Mouse (Mus musculus) megakaryocyte, embryonic 14.5 days (primary cell): ENCODE measurements around the gene Rassf3. TPM values are rescaled to one million over a fixed set of nuclear protein-coding genes. Genes with fewer than 3 reads are reported as not detected.

Experiments
- H3K27me3 ChIP-seq: replicated peaks from 2 replicates; pipeline ENCODE3; 2012; ENCODE audit warnings: inconsistent platforms
- H3K36me3 ChIP-seq: replicated peaks from 2 replicates; pipeline ENCODE3; 2012; ENCODE audit warnings: low read length, inconsistent platforms, mixed read lengths
- H3K4me1 ChIP-seq: 2 replicates; pipeline ENCODE4 v1.6.1; 2012; ENCODE audit warnings: inconsistent platforms
- H3K4me3 ChIP-seq: replicated peaks from 2 replicates; pipeline ENCODE3; 2012; ENCODE audit warnings: moderate library complexity, mild to moderate bottlenecking, inconsistent platforms
- H3K9me3 ChIP-seq: 2 replicates; pipeline ENCODE4 v1.6.1; 2012; ENCODE audit warnings: inconsistent platforms
- FLI1 ChIP-seq: IDR thresholded peaks from 2 replicates; pipeline ENCODE4 v1.6.1; 2012; ENCODE audit warnings: low read length, inconsistent platforms, mixed read lengths
- GATA1 ChIP-seq: IDR thresholded peaks from 3 replicates; pipeline ENCODE4 v1.6.1; 2012; ENCODE audit warnings: mixed read lengths, low read length, inconsistent platforms, borderline replicate concordance
- polyA plus RNA-seq: library from polyadenylated mRNA; stranded (reverse); fragments of >175 nt; gene quantifications from 2 replicates; pipeline ENCODE4 v1.2.3, GENCODE M21; 2012; ENCODE audit warnings: low replicate concordance; ENCODE audit not compliant: insufficient read depth

Rassf3 gene
- polyA plus RNA-seq, 1 experiment, result 1.9 TPM

DNA sequence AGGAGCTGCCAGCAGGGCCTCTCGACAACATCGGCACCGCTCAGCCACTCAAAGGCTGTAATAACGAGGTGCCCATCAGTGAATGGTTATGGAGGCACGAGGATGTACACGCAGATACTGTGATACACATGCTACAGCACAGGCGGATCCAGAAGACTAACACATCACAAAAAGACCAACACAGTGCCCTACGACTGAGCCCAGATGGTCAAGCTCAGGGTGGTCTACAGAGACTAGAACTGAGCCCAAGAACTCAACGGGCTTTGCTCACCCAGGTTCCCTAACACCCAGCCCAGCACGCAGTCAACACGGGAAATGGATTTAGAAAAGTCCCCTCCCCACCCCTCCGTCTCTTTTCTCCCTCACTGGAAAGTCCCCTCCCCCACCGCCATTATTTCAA, 9.1 kb downstream of the Rassf3 start:
- no peak overlapping the region for H3K4me3 ChIP-seq
- H3K36me3 ChIP-seq, result no peaks in the 10 kb centered on the region
- TF ChIP-seq GATA1, result no peak
- no peak for TF ChIP-seq FLI1
- no peaks in the 10 kb centered on the region for H3K9me3 ChIP-seq
- H3K4me1 ChIP-seq, result peaks cover 28% of the 10 kb centered on the region
- H3K27me3 ChIP-seq, result peaks cover 7% of the 10 kb centered on the region

DNA sequence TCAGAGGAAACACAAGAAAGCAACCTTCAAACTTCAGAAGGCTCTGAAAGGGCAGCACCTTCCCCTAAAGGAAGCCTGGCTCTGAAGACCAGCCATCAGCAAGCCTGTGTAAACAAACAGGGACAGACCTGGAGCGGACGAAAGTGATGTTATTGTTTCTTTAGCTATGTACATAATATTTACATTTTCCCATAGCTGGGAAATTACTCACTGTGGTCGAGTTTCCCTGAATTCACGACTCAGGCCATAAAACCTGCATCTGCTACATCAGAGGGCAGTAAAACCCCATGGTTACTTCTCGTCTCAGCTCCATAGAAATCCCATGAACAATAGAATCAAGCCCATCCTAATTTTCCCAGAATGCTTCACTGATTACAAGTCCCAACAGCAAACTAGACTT, 11.1 kb downstream of the Rassf3 start:
- peaks cover 5% of the 10 kb centered on the region for H3K27me3 ChIP-seq
- TF ChIP-seq FLI1, result no peak
- no peak for TF ChIP-seq GATA1
- H3K4me3 ChIP-seq, result no peak overlapping the region
- no peaks in the 10 kb centered on the region for H3K36me3 ChIP-seq
- peaks cover 28% of the 10 kb centered on the region for H3K4me1 ChIP-seq
- H3K9me3 ChIP-seq, result no peaks in the 10 kb centered on the region

DNA sequence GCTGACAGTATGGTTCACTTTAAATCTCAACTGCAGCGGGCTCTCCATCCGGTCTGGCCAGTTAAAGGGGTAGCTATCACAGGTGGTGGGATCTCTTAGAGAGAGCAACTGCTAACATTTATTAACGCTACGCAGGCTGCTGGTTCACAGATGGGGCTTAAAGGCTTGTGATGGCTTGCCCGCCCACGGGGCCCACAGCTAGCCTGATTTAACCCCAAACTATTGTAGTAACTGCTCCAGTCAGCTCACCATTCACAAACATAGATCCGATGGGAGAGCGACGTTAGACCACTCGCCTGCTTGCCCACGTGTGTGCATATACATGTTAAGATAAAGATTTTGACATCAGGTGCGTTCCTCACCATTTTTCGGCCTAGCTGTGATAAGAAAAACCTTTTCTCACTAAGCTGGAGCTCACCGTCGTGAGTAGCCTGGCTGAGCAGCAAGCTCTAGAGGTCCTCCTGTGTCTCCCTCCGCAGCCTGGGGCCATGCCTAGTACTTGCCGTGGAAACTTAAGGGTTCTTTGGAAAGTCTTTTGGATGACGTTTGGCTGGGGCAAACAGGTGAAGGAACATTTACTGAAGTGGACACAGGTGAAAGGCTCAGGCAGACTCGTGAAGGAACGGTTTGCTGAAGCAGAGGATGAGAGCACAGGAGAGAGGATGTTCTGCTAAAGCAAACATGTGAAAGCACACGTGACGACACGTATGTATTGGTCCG, 13.8 kb downstream of the Rassf3 start:
- peaks cover 21% of the 10 kb centered on the region for H3K4me1 ChIP-seq
- H3K9me3 ChIP-seq, result no peaks in the 10 kb centered on the region
- no peak for TF ChIP-seq FLI1
- H3K36me3 ChIP-seq, result no peaks in the 10 kb centered on the region
- peaks cover 8% of the 10 kb centered on the region for H3K27me3 ChIP-seq
- H3K4me3 ChIP-seq, result peak overlapping the region; percentile 14

DNA sequence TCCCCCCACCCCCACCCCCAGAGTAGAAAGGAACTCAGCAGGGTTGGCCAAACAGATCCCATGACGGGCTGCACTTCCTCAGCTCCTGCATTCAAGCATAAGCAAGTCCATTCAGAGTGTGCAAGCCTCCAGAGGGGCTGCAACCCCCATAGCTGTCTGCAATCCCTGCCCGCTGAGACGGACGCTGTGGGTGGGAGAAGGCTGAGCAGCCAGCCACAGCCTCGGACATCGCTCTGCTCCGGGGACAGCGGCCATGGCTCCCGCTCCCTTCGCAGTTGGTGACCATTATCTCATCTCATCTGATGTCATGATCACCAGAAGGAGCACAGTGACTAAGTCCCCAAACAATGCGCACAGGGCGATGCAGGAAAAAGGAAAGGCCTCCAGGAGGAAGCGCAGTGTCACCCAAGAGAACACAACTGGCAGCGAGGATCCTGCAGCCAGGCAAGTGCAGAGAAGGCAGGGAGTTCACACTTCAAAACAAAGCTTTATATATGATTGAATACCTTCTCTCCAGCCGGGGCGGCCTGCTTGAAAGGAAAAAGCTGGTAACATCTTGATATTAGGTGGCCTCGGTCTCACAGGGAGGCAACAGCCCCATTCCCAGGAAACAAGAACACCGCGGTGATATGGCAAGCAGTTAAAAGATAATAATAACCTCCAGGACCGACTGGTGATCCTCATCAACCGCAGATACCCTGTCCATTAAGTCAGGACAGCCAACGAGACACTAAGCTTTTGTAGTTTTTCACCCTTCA, 14.6 kb downstream of the Rassf3 start:
- peaks cover 21% of the 10 kb centered on the region for H3K4me1 ChIP-seq
- no peaks in the 10 kb centered on the region for H3K36me3 ChIP-seq
- H3K4me3 ChIP-seq, result peak overlapping the region; percentile 74
- TF ChIP-seq FLI1 (no peak), GATA1 (no peak)
- H3K27me3 ChIP-seq, result peaks cover 6% of the 10 kb centered on the region
- H3K9me3 ChIP-seq, result no peaks in the 10 kb centered on the region

DNA sequence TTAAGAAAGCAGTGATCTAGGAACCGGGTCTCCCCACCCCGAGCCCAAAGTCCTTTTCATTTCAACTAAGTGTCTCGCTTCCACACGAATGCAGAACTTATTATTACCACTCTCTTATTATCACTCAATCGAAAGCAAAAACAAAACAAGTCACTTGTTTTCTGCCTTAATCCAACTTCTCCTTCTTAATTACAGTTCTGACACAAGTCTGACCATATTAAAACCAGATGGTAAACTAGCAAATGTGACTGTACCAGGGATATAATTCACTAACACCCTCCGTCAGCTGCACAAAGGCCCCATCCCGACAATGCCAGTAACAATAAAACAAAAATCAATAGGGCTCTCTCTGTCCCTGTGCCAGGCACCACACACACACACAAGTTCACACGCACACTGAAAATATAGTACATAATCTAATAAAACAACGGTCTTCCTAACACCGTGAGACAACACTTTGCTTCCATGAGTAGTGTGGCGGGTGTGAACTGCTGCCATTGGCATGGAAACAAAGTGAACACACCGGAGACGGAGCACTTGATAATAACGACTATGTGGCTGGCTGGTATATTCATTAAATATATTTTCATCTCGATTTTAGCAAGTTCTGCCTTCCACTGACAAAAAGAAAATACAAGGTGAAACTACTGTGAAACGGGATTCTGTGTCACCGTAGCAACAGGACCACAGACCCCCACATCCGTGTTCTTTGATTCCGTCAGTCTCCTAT, 16.9 kb downstream of the Rassf3 start:
- peaks cover 24% of the 10 kb centered on the region for H3K4me1 ChIP-seq

DNA sequence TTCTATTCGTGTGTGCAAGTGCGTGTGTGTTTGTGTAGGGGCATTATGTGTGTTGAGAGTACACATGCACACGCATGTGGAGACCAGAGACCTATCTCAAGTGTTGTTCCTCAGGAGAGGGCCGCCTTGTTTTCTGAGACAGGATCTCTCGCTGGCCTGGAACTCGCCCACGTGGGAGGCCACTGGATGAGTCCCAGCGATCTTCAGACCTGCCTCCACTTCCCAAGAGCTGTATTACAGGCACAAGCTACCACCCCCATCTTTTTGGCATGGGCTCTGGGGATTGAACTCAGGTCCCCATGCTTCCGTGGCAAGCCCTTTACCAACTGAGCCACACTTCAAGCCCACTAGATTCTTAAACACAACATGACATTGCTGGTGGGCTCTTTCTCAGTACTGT, 17.7 kb downstream of the Rassf3 start:
- Histone ChIP-seq H3K36me3 (no peaks in the 10 kb centered on the region), H3K9me3 (no peaks in the 10 kb centered on the region), H3K4me3 (no peak overlapping the region), H3K27me3 (peaks cover 9% of the 10 kb centered on the region), H3K4me1 (peaks cover 21% of the 10 kb centered on the region)
- TF ChIP-seq FLI1 (no peak), GATA1 (no peak)

More for the DNA sequence above, 16.9 kb downstream of the Rassf3 start:
- H3K4me3 ChIP-seq, result no peak overlapping the region
- no peaks in the 10 kb centered on the region for H3K36me3 ChIP-seq
- TF ChIP-seq FLI1 (no peak), GATA1 (no peak)
- H3K9me3 ChIP-seq, result no peaks in the 10 kb centered on the region
- peaks cover 9% of the 10 kb centered on the region for H3K27me3 ChIP-seq

DNA sequence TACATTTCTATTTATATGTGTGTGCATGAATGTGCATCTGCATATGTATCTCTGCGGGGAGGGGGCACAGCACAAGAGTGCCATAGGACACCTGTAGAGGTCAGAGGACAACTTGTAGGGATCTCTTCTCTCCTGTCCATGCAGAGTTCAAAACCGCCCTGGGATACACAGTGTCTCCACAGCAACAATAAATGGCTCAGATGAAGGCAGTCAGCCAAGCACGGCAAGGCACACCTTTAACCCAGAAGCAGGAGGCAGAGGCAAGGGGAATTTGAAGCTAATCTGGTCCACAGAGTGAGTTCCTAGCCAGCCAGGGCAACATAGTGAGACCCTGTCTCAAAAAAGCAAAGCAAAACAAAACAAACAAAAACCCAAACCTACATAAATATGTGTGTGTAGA, 18.8 kb downstream of the Rassf3 start:
- H3K4me3 ChIP-seq, result no peak overlapping the region
- peaks cover 18% of the 10 kb centered on the region for H3K4me1 ChIP-seq
- H3K9me3 ChIP-seq, result no peaks in the 10 kb centered on the region
- H3K27me3 ChIP-seq, result peaks cover 9% of the 10 kb centered on the region
- TF ChIP-seq GATA1 (no peak), FLI1 (no peak)
- H3K36me3 ChIP-seq, result no peaks in the 10 kb centered on the region

DNA sequence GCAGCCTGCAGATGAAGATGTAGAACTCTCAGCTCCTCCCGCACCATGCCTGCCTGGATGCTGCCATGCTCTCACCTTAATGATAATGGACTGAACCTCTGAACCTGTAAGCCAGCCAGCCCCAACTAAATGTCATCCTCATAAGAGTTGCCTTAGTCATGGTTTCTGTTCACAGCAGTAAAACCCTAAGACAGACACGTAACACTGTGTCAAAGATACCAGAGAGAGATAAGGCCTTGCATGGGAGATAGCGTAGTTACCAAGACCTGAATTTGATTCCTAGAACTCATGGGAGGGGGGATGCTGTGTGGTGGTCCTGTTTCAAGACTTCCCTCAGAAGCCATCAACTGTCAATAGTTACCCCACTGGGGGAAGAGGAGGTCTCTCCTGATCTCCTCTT, 20.6 kb downstream of the Rassf3 start:
- Histone ChIP-seq H3K36me3 (no peaks in the 10 kb centered on the region), H3K4me3 (no peak overlapping the region), H3K27me3 (peaks cover 11% of the 10 kb centered on the region), H3K4me1 (peaks cover 6% of the 10 kb centered on the region; the same call in 1 of the 2 replicates), H3K9me3 (no peaks in the 10 kb centered on the region)
- TF ChIP-seq GATA1 (no peak), FLI1 (no peak)

DNA sequence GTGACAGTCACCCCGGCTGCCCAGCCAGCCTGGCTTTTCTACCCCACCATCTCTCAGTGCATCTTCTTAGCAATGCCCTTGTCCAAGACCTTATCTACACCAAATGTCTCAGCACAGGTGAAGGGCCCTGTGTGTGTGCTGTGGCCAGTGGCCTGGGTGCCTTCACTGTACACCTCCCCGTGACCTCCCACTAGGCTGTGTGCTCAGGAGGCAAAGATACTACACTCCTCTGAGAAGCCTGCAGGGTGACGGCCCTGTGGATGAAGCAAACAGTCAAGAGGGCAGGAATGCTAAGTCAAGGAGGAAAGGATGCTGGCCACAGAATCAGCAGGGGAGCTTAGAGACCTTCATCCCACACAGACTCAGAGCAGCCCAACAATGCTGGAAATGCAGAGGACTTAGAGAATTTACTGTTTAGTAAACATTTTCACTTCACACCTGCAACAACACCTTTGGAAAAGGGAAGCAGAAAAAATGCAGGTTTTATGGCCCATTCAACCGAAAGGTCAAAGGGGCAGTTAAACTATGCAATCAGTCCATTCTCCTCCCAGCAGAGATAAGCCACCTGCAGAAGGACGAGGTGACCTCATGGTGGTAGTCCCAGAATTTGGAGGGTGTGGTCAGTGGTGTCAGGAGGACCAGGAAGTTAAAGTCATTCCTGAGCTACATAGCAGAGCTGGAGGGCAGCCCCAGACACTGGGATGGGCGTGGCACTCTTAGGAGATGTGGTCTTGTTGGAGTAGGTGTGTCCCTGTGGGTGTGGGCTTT, 21.3 kb downstream of the Rassf3 start:
- Histone ChIP-seq H3K27me3 (peaks cover 12% of the 10 kb centered on the region), H3K4me1 (peaks cover 6% of the 10 kb centered on the region; the same call in 1 of the 2 replicates)
- no peak for TF ChIP-seq FLI1
- TF ChIP-seq GATA1, result no peak

More for the DNA sequence above, 21.3 kb downstream of the Rassf3 start:
- H3K9me3 ChIP-seq, result no peaks in the 10 kb centered on the region
- no peak overlapping the region for H3K4me3 ChIP-seq
- no peaks in the 10 kb centered on the region for H3K36me3 ChIP-seq
